Mouse (Mus musculus) frontal cortex, adult 2 months (tissue): Measurements from ENCODE around the gene Ly75. TPM values are rescaled to one million over a fixed set of nuclear protein-coding genes. Genes with fewer than 3 reads are reported as not detected.

ENCODE experiments used
- DNase-seq, 2 experiments: peaks; one replicate each; pipeline ENCODE4 v3.0.0; 2022; ENCODE audit warnings: low spot score in 1 of 2; ENCODE audit errors: extremely low spot score in 1 of 2
- polyA plus RNA-seq: library from polyadenylated mRNA; depleted of rRNA; stranded (reverse); fragments of >200 nt; gene quantifications from 2 replicates; pipeline ENCODE4 v1.2.3, GENCODE M21; 2012; rRNA removed

The Ly75 gene
- polyA plus RNA-seq, 1 experiment: 1.1 TPM

DNA sequence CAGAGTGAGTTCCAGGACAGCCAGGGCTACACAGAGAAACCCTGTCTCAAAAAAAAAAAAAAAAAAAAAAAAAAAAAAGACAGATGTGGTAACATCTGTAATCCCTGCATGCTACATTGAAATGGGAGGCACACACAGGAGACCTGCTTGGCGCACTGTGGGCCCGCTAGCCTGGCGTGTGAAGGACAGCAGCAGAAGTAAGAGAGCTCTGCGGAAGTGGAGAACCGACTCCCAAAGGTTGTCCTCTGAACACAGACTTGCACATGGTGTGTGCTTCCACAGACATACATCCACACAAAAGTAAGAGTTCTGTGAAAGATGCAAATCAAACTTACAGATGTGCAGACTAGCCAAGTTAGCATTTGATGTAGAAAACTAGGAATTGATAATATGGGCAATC lies 123.9 kb downstream of the Ly75 start:
- no peak for DNase-seq

- DNase-seq: no peak
These were observed 126.4 kb downstream of the Ly75 start for GRCm38 (mm10) chr2:60256751-60257150.

DNA sequence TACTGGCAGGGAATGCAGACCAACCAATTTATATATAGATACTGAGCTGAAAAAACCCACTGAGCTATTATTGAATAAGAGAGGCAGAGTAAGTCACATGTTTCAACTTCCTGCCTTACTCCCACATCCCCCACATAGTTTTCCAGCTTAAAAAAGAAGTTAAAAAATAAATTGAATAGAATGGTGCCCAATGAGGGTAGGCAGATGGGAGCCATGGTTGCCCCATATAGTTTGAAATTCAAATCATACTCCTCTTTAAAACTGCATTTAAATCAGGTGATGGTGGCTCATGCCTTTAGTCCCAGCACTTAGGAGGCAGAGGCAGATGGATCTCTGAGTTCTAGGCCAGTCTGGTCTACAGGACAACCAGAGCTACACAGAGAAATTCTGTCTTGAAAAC lies 129.6 kb downstream of the Ly75 start:
- peak; percentile 26 to 63 for DNase-seq

GRCm38 (mm10) chr2:60252782-60253181 lies 130.3 kb downstream of the Ly75 start:
- DNase-seq: no peak

Other genes starting within 250 kb of the Ly75 start
- 31.3 and 34.7 TPM in 2 replicates for gene Baz2b, start 173.5 kb downstream of the Ly75 start, polyA plus RNA-seq
- gene March7, start 173.4 kb downstream of the Ly75 start, polyA plus RNA-seq: 39.5 and 45.7 TPM in 2 replicates
- gene Cd302, start 98.8 kb downstream of the Ly75 start, polyA plus RNA-seq: 23.9 and 26.0 TPM in 2 replicates
- 0.32 and 0.57 TPM in 2 replicates for gene Pla2r1, start 170.0 kb upstream of the Ly75 start, polyA plus RNA-seq